Mouse (Mus musculus) spleen, adult 2 months (tissue): ENCODE measurements around the gene Cyp27a1.

ENCODE experiments used
- CTCF ChIP-seq: fragments of 200-500 bp; IDR thresholded peaks from 2 replicates; pipeline ENCODE4 v1.5.1; 2011; ENCODE audit warnings: mild to moderate bottlenecking, inconsistent platforms; ENCODE audit not compliant: insufficient read depth, insufficient read length, insufficient replicate concordance; ENCODE audit errors: extremely low read depth
- POLR2A ChIP-seq: fragments of 200-500 bp; IDR thresholded peaks from 2 replicates; pipeline ENCODE4 v1.6.1; 2011; ENCODE audit warnings: low read depth, low read length, inconsistent platforms

GRCm38 (mm10) chr1:74740846-74741245, 27.5 kb downstream of the Cyp27a1 start:
- TF ChIP-seq POLR2A (no peak), CTCF (no peak)
